Mouse (Mus musculus): Measurements from ENCODE around the gene Dennd1a.
A peak's percentile ranks its signal among the peaks of the same experiment; 100 is the strongest.

Dennd1a gene

GRCm38 (mm10) chr2:38111655-38112351 is 175.4 kb downstream of the Dennd1a start:
- peak; percentile 90 for DNase-seq (ENCODE audit: inconsistent ontology term)

- no peak for DNase-seq (ENCODE audit: inconsistent ontology term)
These were observed 178.6 kb downstream of the Dennd1a start for GRCm38 (mm10) chr2:38108586-38108985.

- no peak for DNase-seq (ENCODE audit: inconsistent ontology term)
These were observed 184.5 kb downstream of the Dennd1a start for GRCm38 (mm10) chr2:38102674-38103073.

GRCm38 (mm10) chr2:38100289-38100688 is 186.9 kb downstream of the Dennd1a start:
- DNase-seq (ENCODE audit: inconsistent ontology term), result peak; percentile 28

- DNase-seq (ENCODE audit: inconsistent ontology term), result peak; percentile 62
These were observed 187.9 kb downstream of the Dennd1a start for GRCm38 (mm10) chr2:38099120-38099773.

GRCm38 (mm10) chr2:38097469-38097868 is 189.7 kb downstream of the Dennd1a start:
- no peak for DNase-seq (ENCODE audit: inconsistent ontology term)

GRCm38 (mm10) chr2:38096328-38096727 is 190.9 kb downstream of the Dennd1a start:
- DNase-seq (ENCODE audit: inconsistent ontology term), result no peak

- no peak for DNase-seq (ENCODE audit: inconsistent ontology term)
These were observed 192.6 kb downstream of the Dennd1a start for GRCm38 (mm10) chr2:38094380-38095163.

GRCm38 (mm10) chr2:38093968-38094367 is 193.2 kb downstream of the Dennd1a start:
- DNase-seq (ENCODE audit: inconsistent ontology term), result no peak

- DNase-seq (ENCODE audit: inconsistent ontology term), result no peak
These were observed 193.9 kb downstream of the Dennd1a start for GRCm38 (mm10) chr2:38093242-38093641.

- no peak for DNase-seq (ENCODE audit: inconsistent ontology term)
These were observed 198.8 kb downstream of the Dennd1a start for GRCm38 (mm10) chr2:38088346-38088745.

GRCm38 (mm10) chr2:38085058-38085457 is 202.1 kb downstream of the Dennd1a start:
- DNase-seq (ENCODE audit: inconsistent ontology term), result no peak

- DNase-seq (ENCODE audit: inconsistent ontology term), result no peak
These were observed 203.9 kb downstream of the Dennd1a start for GRCm38 (mm10) chr2:38083251-38083650.

GRCm38 (mm10) chr2:38074495-38074894 is 212.7 kb downstream of the Dennd1a start:
- peak; percentile 52 for DNase-seq (ENCODE audit: inconsistent ontology term)

- no peak for DNase-seq (ENCODE audit: inconsistent ontology term)
These were observed 215.1 kb downstream of the Dennd1a start for GRCm38 (mm10) chr2:38072061-38072460.

GRCm38 (mm10) chr2:38068171-38068572 is 219.0 kb downstream of the Dennd1a start:
- DNase-seq (ENCODE audit: inconsistent ontology term), result no peak

GRCm38 (mm10) chr2:38065914-38066313 is 221.3 kb downstream of the Dennd1a start:
- no peak for DNase-seq (ENCODE audit: inconsistent ontology term)

- no peak for DNase-seq (ENCODE audit: inconsistent ontology term)
These were observed 222.9 kb downstream of the Dennd1a start for GRCm38 (mm10) chr2:38064266-38064665.

GRCm38 (mm10) chr2:38062156-38062555 is 225.0 kb downstream of the Dennd1a start:
- DNase-seq (ENCODE audit: inconsistent ontology term), result no peak

- DNase-seq (ENCODE audit: inconsistent ontology term), result no peak
These were observed 225.7 kb downstream of the Dennd1a start for GRCm38 (mm10) chr2:38061474-38061873.

GRCm38 (mm10) chr2:38052440-38052839 is 234.8 kb downstream of the Dennd1a start:
- DNase-seq (ENCODE audit: inconsistent ontology term), result no peak

GRCm38 (mm10) chr2:38051485-38052085 is 235.6 kb downstream of the Dennd1a start:
- no peak for DNase-seq (ENCODE audit: inconsistent ontology term)
